31 mouse cellular contexts compared by ENCODE assay signal in the genomic region with DNA sequence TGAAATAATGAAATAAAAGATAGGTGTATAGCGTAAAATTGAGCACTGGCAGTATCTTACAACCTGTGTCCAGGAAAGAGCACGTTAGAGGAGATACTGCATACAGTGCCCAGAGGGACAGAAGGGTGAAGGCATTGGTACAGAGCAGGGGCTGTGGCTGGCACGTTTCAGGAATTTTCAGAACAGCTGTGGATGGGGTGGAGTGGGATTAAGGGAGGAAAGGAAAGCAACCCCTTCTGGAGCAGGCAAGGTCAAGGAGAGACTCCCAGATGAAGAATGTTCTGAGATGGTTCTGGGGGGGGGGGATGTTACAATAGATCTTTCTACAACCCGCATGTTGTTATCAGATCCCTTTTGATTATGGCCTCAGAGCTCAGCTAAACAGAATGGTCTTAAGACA.
"Had no signal": no experiment of that assay in that cellular context is flagged by ENCODE, and none has a peak within 500 bp of the region (broad histone marks: within the 10 kb centered on the region; RNA-seq: fewer than 3 reads in every experiment).

No protein-coding gene starts in this region.

- DNase-seq: left cerebral cortex, postnatal 4 days; liver; liver, embryonic 13.5 days; liver, postnatal 0 days; lung, adult 18-20 months; lung, adult 2 months; lung, embryonic 14.5 days; lung, postnatal 10 days; lung, postnatal 14 days; lung, postnatal 36 days; lung, postnatal 4 days; midbrain, embryonic 14.5 days had no signal

- H3K27me3 ChIP-seq: limb, embryonic 12.5 days; limb, embryonic 13.5 days; limb, embryonic 15.5 days; liver, embryonic 12.5 days; liver, embryonic 13.5 days; liver, embryonic 15.5 days; lung, embryonic 15.5 days; megakaryocyte, embryonic 14.5 days; midbrain, embryonic 12.5 days; midbrain, embryonic 13.5 days; midbrain, embryonic 15.5 days; neural tube, embryonic 12.5 days had no signal

- H3K4me3 ChIP-seq: left cerebral cortex, adult 2 months; limb, embryonic 10.5 days; limb, embryonic 12.5 days; limb, embryonic 13.5 days; limb, embryonic 15.5 days; liver, embryonic 12.5 days; liver, embryonic 13.5 days; liver, embryonic 15.5 days; lung, embryonic 15.5 days; megakaryocyte, embryonic 14.5 days; midbrain, embryonic 12.5 days; midbrain, embryonic 13.5 days; midbrain, embryonic 15.5 days; myocyte; neural tube, embryonic 12.5 days had no signal

- H3K9me3 ChIP-seq: limb, embryonic 10.5 days; limb, embryonic 12.5 days; limb, embryonic 13.5 days; limb, embryonic 15.5 days; liver, embryonic 13.5 days; liver, embryonic 15.5 days; lung, embryonic 15.5 days; midbrain, embryonic 12.5 days; midbrain, embryonic 13.5 days; midbrain, embryonic 15.5 days; neural tube, embryonic 12.5 days had no signal

- H3K27ac ChIP-seq: left cerebral cortex, adult 2 months; limb, embryonic 10.5 days; limb, embryonic 12.5 days; limb, embryonic 13.5 days; limb, embryonic 15.5 days; liver, embryonic 12.5 days; liver, embryonic 13.5 days; liver, embryonic 14.5 days; liver, embryonic 15.5 days; lung, embryonic 15.5 days; macrophage; midbrain, embryonic 12.5 days; midbrain, embryonic 13.5 days; midbrain, embryonic 15.5 days; neural tube, embryonic 12.5 days had no signal

- H3K4me2 ChIP-seq: limb, embryonic 12.5 days; limb, embryonic 13.5 days; limb, embryonic 15.5 days; liver, embryonic 11.5 days; liver, embryonic 12.5 days; liver, embryonic 13.5 days; liver, embryonic 15.5 days; lung, embryonic 14.5 days; lung, embryonic 15.5 days; midbrain, embryonic 12.5 days; midbrain, embryonic 13.5 days; midbrain, embryonic 15.5 days; neural tube, embryonic 12.5 days had no signal

- H3K4me1 ChIP-seq: limb, embryonic 10.5 days; limb, embryonic 12.5 days; limb, embryonic 13.5 days; limb, embryonic 15.5 days; liver, embryonic 12.5 days; liver, embryonic 13.5 days; liver, embryonic 15.5 days; lung, embryonic 15.5 days; megakaryocyte, embryonic 14.5 days; midbrain, embryonic 12.5 days; midbrain, embryonic 13.5 days; midbrain, embryonic 15.5 days; neural tube, embryonic 12.5 days had no signal

- H3K9ac ChIP-seq: limb, embryonic 12.5 days; limb, embryonic 13.5 days; limb, embryonic 15.5 days; liver, embryonic 12.5 days; liver, embryonic 13.5 days; liver, embryonic 14.5 days; liver, embryonic 15.5 days; liver, postnatal 0 days; lung, embryonic 14.5 days; lung, embryonic 15.5 days; midbrain, embryonic 12.5 days; midbrain, embryonic 13.5 days; midbrain, embryonic 15.5 days; neural tube, embryonic 12.5 days had no signal

- H3K36me3 ChIP-seq: limb, embryonic 13.5 days; limb, embryonic 15.5 days; liver, embryonic 12.5 days; liver, embryonic 13.5 days; liver, embryonic 15.5 days; lung, embryonic 15.5 days; midbrain, embryonic 12.5 days; midbrain, embryonic 13.5 days; midbrain, embryonic 15.5 days; neural tube, embryonic 12.5 days had no signal

- ATAC-seq: liver, embryonic 12.5 days; liver, postnatal 0 days; lung, postnatal 0 days; midbrain, embryonic 13.5 days; midbrain, embryonic 15.5 days; midbrain, embryonic 16.5 days had no signal
